Mouse (Mus musculus) left cerebral cortex, postnatal 36 days (tissue): ENCODE data around the gene Tlnrd1. TPM values are rescaled to one million over a fixed set of nuclear protein-coding genes. Genes with fewer than 3 reads are reported as not detected.
"Not testable (repeated sequence)": the region's sequence is repeated elsewhere in the genome, so short reads cannot be mapped to it uniquely, and the experiment has no call there.

Source experiments
- DNase-seq, 2 experiments: peaks; one replicate each; pipeline ENCODE4 v3.0.0; 2021 to 2022; ENCODE audit warnings: low spot score in 2 of 2, mixed read lengths in 1 of 2
- intact Hi-C: fragments of 180-260 bp; cut with DNase I; formaldehyde crosslinking; loops from one replicate; pipeline ENCODE4 v1.15.1; 2025
- total RNA-seq, 2 experiments: library from RNA; stranded (reverse); gene quantifications; 2 replicates each; pipeline ENCODE4 v1.2.3; 2021

The Tlnrd1 gene
- total RNA-seq, result 10 to 100 TPM; 21.5 to 27.9 TPM

- peak; percentile 92 to 95 for DNase-seq
- intact Hi-C loops, result loop anchor here (2.0 to 10.0 kb wide), 3 partner anchors 81 to 319 kb away; no protein-coding TSS in a partner anchor
Observed at GRCm38 (mm10) chr7:83884021-83884658, at the start of gene Tlnrd1, which contains the start of gene Mesd. TSS of gene Tlnrd1 (minus strand) at chr7:83884305. TSS of gene Mesd (plus strand) at chr7:83884466.

GRCm38 (mm10) chr7:83921637-83922036, 37.5 kb upstream of the Tlnrd1 start:
- DNase-seq, result no peak
- intact Hi-C loops, result no loop called here

- intact Hi-C loops, result no loop called here
- DNase-seq, result no peak
Observed at GRCm38 (mm10) chr7:83920241-83920640, 36.1 kb upstream of the Tlnrd1 start.

GRCm38 (mm10) chr7:83914566-83914965, 30.5 kb upstream of the Tlnrd1 start:
- peak; percentile 79 to 82 for DNase-seq
- intact Hi-C loops, result loop anchor here (5.0 kb wide), 3 partner anchors 173 to 443 kb away; partner anchors contain the start of gene Cemip

GRCm38 (mm10) chr7:83913995-83914394, 29.9 kb upstream of the Tlnrd1 start:
- intact Hi-C loops, result loop anchor here (1.0 to 5.0 kb wide), 4 partner anchors 12 to 443 kb away; partner anchors contain the start of gene Cemip
- no peak for DNase-seq

- intact Hi-C loops, result loop anchor here (1.0 to 5.0 kb wide), 4 partner anchors 11 to 444 kb away; partner anchors contain the start of gene Cemip
- DNase-seq, result no peak
Observed at GRCm38 (mm10) chr7:83913405-83913932, 29.4 kb upstream of the Tlnrd1 start.

GRCm38 (mm10) chr7:83911909-83912308, 27.8 kb upstream of the Tlnrd1 start:
- intact Hi-C loops, result loop anchor here (5.0 kb wide), 3 partner anchors 175 to 445 kb away; partner anchors contain the start of gene Cemip
- no peak for DNase-seq

GRCm38 (mm10) chr7:83904831-83905230, 20.7 kb upstream of the Tlnrd1 start:
- intact Hi-C loops, result no loop called here
- no peak for DNase-seq

GRCm38 (mm10) chr7:83902296-83903145, 18.4 kb upstream of the Tlnrd1 start:
- DNase-seq, result no peak
- intact Hi-C loops, result loop anchor here (1.0 kb wide), 1 partner anchor 11 kb away; no protein-coding TSS in a partner anchor

GRCm38 (mm10) chr7:83901425-83901824, 17.3 kb upstream of the Tlnrd1 start:
- no peak for DNase-seq
- intact Hi-C loops, result no loop called here

GRCm38 (mm10) chr7:83900519-83900918, 16.4 kb upstream of the Tlnrd1 start:
- intact Hi-C loops, result no loop called here

GRCm38 (mm10) chr7:83898267-83898666, 14.2 kb upstream of the Tlnrd1 start:
- intact Hi-C loops, result no loop called here
- DNase-seq, result no peak

More at GRCm38 (mm10) chr7:83900519-83900918, 16.4 kb upstream of the Tlnrd1 start:
- no peak for DNase-seq

GRCm38 (mm10) chr7:83896077-83896740, 12.1 kb upstream of the Tlnrd1 start:
- intact Hi-C loops, result no loop called here
- DNase-seq, result no peak

- intact Hi-C loops, result no loop called here
- no peak for DNase-seq
Observed at GRCm38 (mm10) chr7:83894348-83894747, 10.2 kb upstream of the Tlnrd1 start.

GRCm38 (mm10) chr7:83892333-83892669, 8.2 kb upstream of the Tlnrd1 start:
- DNase-seq, result no peak
- intact Hi-C loops, result no loop called here

GRCm38 (mm10) chr7:83891433-83892332, 7.6 kb upstream of the Tlnrd1 start:
- intact Hi-C loops, result no loop called here
- DNase-seq, result peak; percentile 96 to 97

GRCm38 (mm10) chr7:83889946-83890345, 5.8 kb upstream of the Tlnrd1 start:
- intact Hi-C loops, result loop anchor here (10.0 kb wide), 2 partner anchors 225 to 325 kb away; no protein-coding TSS in a partner anchor

GRCm38 (mm10) chr7:83889383-83889782, 5.3 kb upstream of the Tlnrd1 start:
- intact Hi-C loops, result loop anchor here (10.0 kb wide), 2 partner anchors 225 to 325 kb away; no protein-coding TSS in a partner anchor
- no peak for DNase-seq

More at GRCm38 (mm10) chr7:83889946-83890345, 5.8 kb upstream of the Tlnrd1 start:
- DNase-seq, result not testable (repeated sequence)
